Mouse (Mus musculus) E14TG2a.4 (cell line): Measurements from ENCODE around the gene Mtmr14.

Experiments used
- CTCF ChIP-seq: conservative IDR thresholded peaks from 2 replicates; pipeline ENCODE4 v1.5.1; 2014; ENCODE audit warnings: low read length
- NANOG ChIP-seq: IDR thresholded peaks from 2 replicates; pipeline ENCODE4 v1.6.1; 2014; ENCODE audit warnings: borderline replicate concordance, low read length, mixed read lengths
- POU5F1 ChIP-seq: IDR thresholded peaks from 2 replicates; pipeline ENCODE4 v1.6.1; 2014; ENCODE audit warnings: low read length, borderline replicate concordance

- TF ChIP-seq CTCF: no peak
- no peak for TF ChIP-seq POU5F1
- no peak for TF ChIP-seq NANOG
These were observed at the start of gene Mtmr14 for GRCm38 (mm10) chr6:113237542-113238270.
